Mouse (Mus musculus) lung, postnatal 0 days (tissue): ENCODE measurements around the gene Nat8f2. TPM values are rescaled to one million over a fixed set of nuclear protein-coding genes. Genes with fewer than 3 reads are reported as not detected.

Experiments
- ATAC-seq: fragments of 200-750 bp; cut with Nextera tagmentation; 2 replicates; pipeline ENCODE4 v1.8.0; 2017; ENCODE audit warnings: moderate library complexity
- DNase-seq: peaks from one replicate; pipeline ENCODE4 v3.0.0-alpha.2; 2016; ENCODE audit warnings: low spot score
- H3K27ac ChIP-seq: fragments of 300-500 bp; sonication (generic); 2 replicates; pipeline ENCODE4 v1.5.1; 2014; ENCODE audit warnings: antibody characterized with exemption, mild to moderate bottlenecking, low read length, mixed read lengths
- H3K27me3 ChIP-seq: fragments of 300-500 bp; sonication (generic); replicated peaks from 2 replicates; pipeline ENCODE4 v1.6.1; 2014; ENCODE audit warnings: low read length, mixed read lengths; ENCODE audit not compliant: insufficient read depth
- H3K36me3 ChIP-seq: fragments of 300-500 bp; sonication (generic); 2 replicates; pipeline ENCODE4 v1.6.1; 2014; ENCODE audit warnings: low read length, mixed read lengths; ENCODE audit not compliant: insufficient read depth
- H3K4me1 ChIP-seq: fragments of 300-500 bp; sonication (generic); 2 replicates; pipeline ENCODE4 v1.6.1; 2014; ENCODE audit warnings: antibody characterized with exemption, low read depth, low read length, mixed read lengths; ENCODE audit not compliant: insufficient read depth
- H3K4me2 ChIP-seq: fragments of 300-500 bp; sonication (generic); replicated peaks from 2 replicates; pipeline ENCODE4 v1.6.1; 2014; ENCODE audit warnings: low read depth, mild to moderate bottlenecking, low read length, moderate library complexity, mixed read lengths
- H3K4me3 ChIP-seq: fragments of 300-500 bp; sonication (generic); 2 replicates; pipeline ENCODE4 v1.5.1; 2014; ENCODE audit warnings: low read depth, low read length
- H3K9ac ChIP-seq: fragments of 300-500 bp; sonication (generic); replicated peaks from 2 replicates; pipeline ENCODE4 v1.6.1; 2014; ENCODE audit warnings: low read depth, mild to moderate bottlenecking
- H3K9me3 ChIP-seq: fragments of 300-500 bp; sonication (generic); 2 replicates; pipeline ENCODE4 v1.6.1; 2016; ENCODE audit warnings: low read length, mixed read lengths
- CTCF ChIP-seq: IDR thresholded peaks from 2 replicates; pipeline ENCODE4 v1.5.1; 2016; ENCODE audit warnings: antibody characterized with exemption, mild to moderate bottlenecking
- EP300 ChIP-seq: IDR thresholded peaks from 2 replicates; pipeline ENCODE4 v1.6.1; 2016; ENCODE audit warnings: antibody characterized with exemption, mild to moderate bottlenecking, control low read depth
- WGBS: fragments of 180-500 bp; shearing (Covaris S2); extraction: QIAGEN DNeasy Blood & Tissue Kit; methylation state at CpG from one replicate; pipeline ENCODE4 v1.1.7; 2014; 5-methylcytosine and 5-hydroxymethylcytosine counted together
- polyA plus RNA-seq: library from polyadenylated mRNA; unstranded; fragments of >200 nt; fragmentation: Nextera tagmentation; extraction: Ambion mirVana; gene quantifications from 2 replicates; pipeline ENCODE4 v1.2.1, GENCODE M21; 2015

Nat8f2 gene
- polyA plus RNA-seq, 1 experiment from 2014 or later = not detected

GRCm38 (mm10) chr6:85829462-85829861, 39.5 kb downstream of the Nat8f2 start:
- no peaks in the 10 kb centered on the region for H3K9me3 ChIP-seq
- no peak overlapping the region for H3K9ac ChIP-seq
- no peak for ATAC-seq
- no peaks in the 10 kb centered on the region for H3K36me3 ChIP-seq
- no peak for TF ChIP-seq CTCF
- TF ChIP-seq EP300 = no peak
- no peaks in the 10 kb centered on the region for H3K4me1 ChIP-seq
- no peak overlapping the region for H3K4me2 ChIP-seq
- H3K27me3 ChIP-seq = no peaks in the 10 kb centered on the region
- no peak overlapping the region for H3K4me3 ChIP-seq
- no peak for DNase-seq
- H3K27ac ChIP-seq = no peak overlapping the region
- 38% methylated on average over 1 of the region's 1 CpGs for WGBS

- Histone ChIP-seq H3K27me3 (no peaks in the 10 kb centered on the region), H3K36me3 (no peaks in the 10 kb centered on the region), H3K27ac (no peak overlapping the region), H3K9me3 (no peaks in the 10 kb centered on the region), H3K9ac (no peak overlapping the region), H3K4me1 (no peaks in the 10 kb centered on the region), H3K4me3 (no peak overlapping the region), H3K4me2 (no peak overlapping the region)
- 75% methylated on average over 2 of the region's 2 CpGs for WGBS
- DNase-seq (no peak), ATAC-seq (no peak)
- TF ChIP-seq EP300 = no peak
- no peak for TF ChIP-seq CTCF
These were observed 43.1 kb downstream of the Nat8f2 start for GRCm38 (mm10) chr6:85825886-85826285.

DNA sequence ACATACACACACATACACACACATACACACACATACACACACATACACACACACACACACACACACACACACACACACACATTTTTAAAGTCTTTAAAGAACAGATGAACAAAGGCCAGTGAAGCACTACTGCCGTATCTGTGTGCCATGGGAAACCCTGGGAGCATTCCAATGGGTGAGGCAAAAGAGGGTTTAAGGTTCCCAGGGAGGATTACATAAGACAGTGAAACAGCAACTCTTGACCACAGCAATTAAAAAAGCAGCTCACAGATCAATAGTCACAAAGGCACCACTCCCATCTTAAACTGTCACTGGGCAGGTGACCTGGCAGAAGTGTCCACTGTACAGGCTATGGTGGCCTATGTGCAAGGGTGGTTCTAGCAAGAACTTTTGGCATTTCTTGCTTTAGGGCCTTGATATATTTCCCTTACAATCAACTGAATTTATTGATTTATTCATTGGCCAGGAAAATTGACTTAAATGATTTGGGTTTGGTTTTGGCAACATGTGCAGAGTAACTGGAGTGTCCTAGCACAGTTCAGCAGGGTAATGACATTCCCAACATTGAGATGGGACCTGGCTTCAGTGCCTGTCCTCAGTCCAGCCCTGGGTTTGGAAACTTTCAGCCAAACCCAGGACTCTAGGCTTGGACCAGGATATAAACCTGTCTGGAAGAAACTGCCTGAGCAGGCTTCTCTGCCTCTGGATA, 45.4 kb downstream of the Nat8f2 start:
- Histone ChIP-seq H3K36me3 (no peaks in the 10 kb centered on the region), H3K4me2 (no peak overlapping the region), H3K27me3 (no peaks in the 10 kb centered on the region), H3K9me3 (no peaks in the 10 kb centered on the region), H3K27ac (no peak overlapping the region), H3K4me1 (no peaks in the 10 kb centered on the region), H3K9ac (no peak overlapping the region), H3K4me3 (no peak overlapping the region)
- ATAC-seq = no peak
- DNase-seq = no peak
- 81% methylated on average over 1 of the region's 1 CpGs for WGBS
- TF ChIP-seq CTCF (no peak), EP300 (no peak)

- H3K27me3 ChIP-seq = no peaks in the 10 kb centered on the region
- no peaks in the 10 kb centered on the region for H3K9me3 ChIP-seq
- H3K36me3 ChIP-seq = no peaks in the 10 kb centered on the region
- H3K27ac ChIP-seq = no peak overlapping the region
- ATAC-seq = no peak
- no peaks in the 10 kb centered on the region for H3K4me1 ChIP-seq
- no peak overlapping the region for H3K4me2 ChIP-seq
- H3K4me3 ChIP-seq = no peak overlapping the region
- 82% methylated on average over 4 of the region's 4 CpGs for WGBS
- no peak for DNase-seq
- no peak for TF ChIP-seq CTCF
- no peak overlapping the region for H3K9ac ChIP-seq
These were observed 46.7 kb downstream of the Nat8f2 start for GRCm38 (mm10) chr6:85822286-85822685.

- no peak within 1 kb of the TSS for H3K9ac ChIP-seq
- WGBS = 79% methylated on average over 5 of the region's 5 CpGs
- H3K27ac ChIP-seq = no peak within 1 kb of the TSS
- TF ChIP-seq EP300 (no peak), CTCF (no peak)
- H3K36me3 ChIP-seq = no peaks in the 10 kb centered on the region
- H3K4me1 ChIP-seq = no peaks in the 10 kb centered on the region
- H3K4me3 ChIP-seq = no peak within 1 kb of the TSS
- no peak for ATAC-seq
- H3K4me2 ChIP-seq = no peak within 1 kb of the TSS
- no peak for DNase-seq
- H3K9me3 ChIP-seq = no peaks in the 10 kb centered on the region
- H3K27me3 ChIP-seq = no peaks in the 10 kb centered on the region
These were observed 48.1 kb downstream of the Nat8f2 start, which contains the start of the genes Nat8f6 and Nat8f5 for GRCm38 (mm10) chr6:85820837-85821236. Gene Nat8f6 (minus strand): TSS chr6:85820954. Gene Nat8f5 (minus strand): TSS chr6:85820972.

- no peaks in the 10 kb centered on the region for H3K27me3 ChIP-seq
- no peak for DNase-seq
- WGBS = 18% methylated on average over 1 of the region's 1 CpGs
- no peak overlapping the region for H3K4me3 ChIP-seq
- H3K4me2 ChIP-seq = no peak overlapping the region
- no peak overlapping the region for H3K27ac ChIP-seq
- ATAC-seq = no peak
- no peak overlapping the region for H3K9ac ChIP-seq
- no peaks in the 10 kb centered on the region for H3K36me3 ChIP-seq
- H3K9me3 ChIP-seq = no peaks in the 10 kb centered on the region
- TF ChIP-seq CTCF = no peak
- H3K4me1 ChIP-seq = no peaks in the 10 kb centered on the region
These were observed 50.6 kb downstream of the Nat8f2 start for GRCm38 (mm10) chr6:85818338-85818737.

Other genes starting within 250 kb of the Nat8f2 start
- gene Nat8f7, start 156.0 kb downstream of the Nat8f2 start, polyA plus RNA-seq = not detected in 2 replicates
- gene Nat8f3, start 103.4 kb downstream of the Nat8f2 start, polyA plus RNA-seq = not detected in 2 replicates
- gene Nat8f6, start 48.2 kb downstream of the Nat8f2 start, polyA plus RNA-seq = not detected in 2 replicates
- gene Nat8f5, start 48.2 kb downstream of the Nat8f2 start, polyA plus RNA-seq = 0.19 TPM in 1 of 2 replicates, not detected in the other
- not detected in 2 replicates for gene Nat8, start 37.1 kb downstream of the Nat8f2 start, polyA plus RNA-seq
- 2.6 and 2.7 TPM in 2 replicates for gene Nat8f4, start 35.7 kb upstream of the Nat8f2 start, polyA plus RNA-seq
- gene Tprkb, start 42.7 kb upstream of the Nat8f2 start, polyA plus RNA-seq = 23.8 and 26.2 TPM in 2 replicates
- 8.0 and 11.2 TPM in 2 replicates for gene Nat8f1, start 46.5 kb upstream of the Nat8f2 start, polyA plus RNA-seq
- 32.0 and 44.3 TPM in 2 replicates for gene Dusp11, start 92.5 kb upstream of the Nat8f2 start, polyA plus RNA-seq
- gene Figla, start 147.0 kb upstream of the Nat8f2 start, polyA plus RNA-seq = not detected in 2 replicates
- 0.40 and 0.84 TPM in 2 replicates for gene Add2, start 159.5 kb upstream of the Nat8f2 start, polyA plus RNA-seq